Mouse (Mus musculus) ES-Bruce4 (cell line): ENCODE measurements at regions not wholly inside any gene's neighbourhood (a gene's known extent, or its start where the extent isn't known, plus 50 kb on each side); places are given as distances from the start of the nearest gene placed in this dataset.

ENCODE experiments used
- H3K27ac ChIP-seq: 2 replicates; pipeline ENCODE4 v1.5.1; 2012; ENCODE audit warnings: low read length, inconsistent platforms; ENCODE audit not compliant: insufficient read depth
- H3K27me3 ChIP-seq: 2 replicates; pipeline ENCODE4 v1.6.1; 2012; ENCODE audit warnings: mild to moderate bottlenecking, low read length, inconsistent platforms; ENCODE audit not compliant: control insufficient read depth, poor library complexity, insufficient read depth, severe bottlenecking
- H3K36me3 ChIP-seq: 2 replicates; pipeline ENCODE4 v1.6.1; 2012; ENCODE audit warnings: inconsistent platforms, mild to moderate bottlenecking, low read length, moderate library complexity; ENCODE audit not compliant: control insufficient read depth, poor library complexity, insufficient read depth, severe bottlenecking
- H3K4me1 ChIP-seq: one replicate; pipeline ENCODE4 v1.8.1; 2011; ENCODE audit warnings: low read length; ENCODE audit not compliant: control insufficient read depth, insufficient read depth
- H3K4me3 ChIP-seq: 2 replicates; pipeline ENCODE4 v1.5.1; 2011; ENCODE audit warnings: low read depth, mild to moderate bottlenecking, low read length
- H3K9ac ChIP-seq: 2 replicates; pipeline ENCODE4 v1.6.1; 2012; ENCODE audit warnings: low read depth, mild to moderate bottlenecking, inconsistent platforms; ENCODE audit not compliant: poor library complexity, severe bottlenecking
- H3K9me3 ChIP-seq: replicated peaks from 2 replicates; pipeline ENCODE4 v1.6.1; 2012; ENCODE audit warnings: mild to moderate bottlenecking, low read length, inconsistent platforms; ENCODE audit not compliant: control insufficient read depth, poor library complexity, insufficient read depth, severe bottlenecking
- CTCF ChIP-seq: IDR thresholded peaks from one replicate; pipeline ENCODE4 v1.8.1; 2011; ENCODE audit warnings: low read depth, low read length
- EP300 ChIP-seq: IDR thresholded peaks from 2 replicates; pipeline ENCODE4 v1.6.1; 2011; ENCODE audit warnings: low read depth, low read length; ENCODE audit not compliant: insufficient read depth
- POLR2A ChIP-seq: IDR thresholded peaks from one replicate; pipeline ENCODE4 v1.8.1; 2011; ENCODE audit warnings: low read length; ENCODE audit not compliant: insufficient read depth

GRCm38 (mm10) chr13:53756970-53757530, 284.2 kb upstream of the Msx2 start:
- Histone ChIP-seq H3K9ac (no peak overlapping the region), H3K9me3 (no peaks in the 10 kb centered on the region), H3K27me3 (no peaks in the 10 kb centered on the region), H3K4me1 (no peaks in the 10 kb centered on the region), H3K27ac (no peak overlapping the region), H3K4me3 (no peak overlapping the region), H3K36me3 (no peaks in the 10 kb centered on the region)
- TF ChIP-seq CTCF (no peak), POLR2A (no peak), EP300 (no peak)

DNA sequence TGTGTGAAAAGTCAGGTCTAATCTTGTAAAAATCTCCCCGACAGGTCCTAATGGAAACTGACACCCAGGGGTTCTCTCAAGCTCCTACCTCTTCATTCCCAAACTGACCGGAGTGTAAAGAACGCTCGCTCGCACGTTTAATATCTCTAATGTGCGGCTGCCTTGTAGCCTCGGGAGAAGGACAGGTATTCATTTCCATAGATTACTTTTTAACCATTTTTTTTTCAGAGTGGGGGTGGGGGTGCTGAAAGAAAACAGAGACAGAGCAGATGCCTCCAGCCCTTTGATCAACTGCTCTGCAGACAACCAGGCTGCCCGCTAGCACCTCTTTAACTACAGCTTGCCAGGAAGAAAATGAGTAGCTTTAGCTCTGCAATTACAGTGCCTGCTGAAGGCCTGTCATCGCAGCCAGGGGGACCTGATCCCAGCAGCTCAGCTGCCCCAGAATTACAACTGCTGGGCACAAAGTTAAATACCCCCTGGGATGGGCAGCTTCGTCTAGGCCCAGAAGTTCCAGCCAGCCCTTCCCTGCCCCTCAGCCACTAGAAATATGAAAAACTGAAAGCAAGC, 282.3 kb upstream of the Msx2 start:
- Histone ChIP-seq H3K9me3 (no peaks in the 10 kb centered on the region), H3K27me3 (no peaks in the 10 kb centered on the region), H3K36me3 (no peaks in the 10 kb centered on the region), H3K4me3 (no peak overlapping the region), H3K4me1 (no peaks in the 10 kb centered on the region), H3K9ac (no peak overlapping the region), H3K27ac (no peak overlapping the region)
- no peak for TF ChIP-seq EP300
- no peak for TF ChIP-seq POLR2A
- TF ChIP-seq CTCF, result no peak

DNA sequence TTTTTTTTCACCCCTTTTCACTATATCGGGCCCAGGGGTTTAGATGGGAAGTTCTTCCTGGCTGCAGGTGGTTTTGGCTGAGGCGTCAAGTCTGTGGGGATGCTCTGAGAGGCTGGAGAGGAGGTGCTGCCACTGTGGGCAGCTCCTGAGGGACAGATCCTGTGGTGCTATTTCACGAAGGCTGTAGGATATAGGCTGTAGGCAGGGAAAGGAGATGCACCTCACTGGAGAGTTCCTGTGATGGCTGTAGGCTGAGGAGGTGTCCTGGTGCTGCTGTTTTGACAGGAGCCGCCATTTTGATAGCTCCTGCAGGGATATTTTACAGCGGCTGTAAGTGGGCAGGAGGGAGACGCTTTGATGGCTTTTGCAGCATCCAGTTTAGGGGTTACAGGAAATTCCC, 280.2 kb upstream of the Msx2 start:
- H3K27ac ChIP-seq, result no peak overlapping the region
- H3K4me1 ChIP-seq, result no peaks in the 10 kb centered on the region
- H3K36me3 ChIP-seq, result no peaks in the 10 kb centered on the region
- no peaks in the 10 kb centered on the region for H3K27me3 ChIP-seq
- H3K9me3 ChIP-seq, result no peaks in the 10 kb centered on the region
- no peak overlapping the region for H3K4me3 ChIP-seq
- no peak overlapping the region for H3K9ac ChIP-seq
- TF ChIP-seq EP300 (no peak), POLR2A (no peak), CTCF (no peak)

- Histone ChIP-seq H3K9ac (no peak overlapping the region), H3K27ac (no peak overlapping the region), H3K4me3 (no peak overlapping the region), H3K4me1 (no peaks in the 10 kb centered on the region), H3K27me3 (no peaks in the 10 kb centered on the region), H3K36me3 (no peaks in the 10 kb centered on the region), H3K9me3 (no peaks in the 10 kb centered on the region)
- TF ChIP-seq POLR2A (no peak), EP300 (no peak), CTCF (no peak)
Measured at GRCm38 (mm10) chr13:53740981-53741380, 268.1 kb upstream of the Msx2 start.

DNA sequence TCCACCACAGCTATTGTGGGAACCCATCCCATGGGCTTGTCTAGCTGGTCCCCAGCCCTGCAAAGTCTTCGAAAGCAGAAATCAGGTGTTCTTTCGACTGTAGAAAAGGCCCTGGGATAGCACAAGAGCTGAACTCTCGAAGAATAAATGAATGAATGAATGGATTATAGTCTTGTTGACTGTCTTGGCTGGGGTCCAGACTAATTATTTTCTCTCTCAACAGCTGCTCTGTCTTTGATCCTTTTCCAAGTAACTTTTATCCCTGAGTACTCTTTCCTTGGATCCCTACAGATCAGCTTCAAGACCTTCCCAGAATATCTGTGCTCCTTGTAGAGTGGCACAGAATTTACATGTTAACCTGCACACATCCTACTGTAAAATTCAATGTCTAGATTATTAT, 266.3 kb upstream of the Msx2 start:
- H3K9ac ChIP-seq, result no peak overlapping the region
- TF ChIP-seq EP300 (no peak), CTCF (no peak), POLR2A (no peak)
- no peak overlapping the region for H3K4me3 ChIP-seq
- H3K27me3 ChIP-seq, result no peaks in the 10 kb centered on the region
- no peaks in the 10 kb centered on the region for H3K9me3 ChIP-seq
- no peaks in the 10 kb centered on the region for H3K4me1 ChIP-seq
- no peaks in the 10 kb centered on the region for H3K36me3 ChIP-seq
- H3K27ac ChIP-seq, result no peak overlapping the region

GRCm38 (mm10) chr13:53734944-53735343, 262.1 kb upstream of the Msx2 start:
- Histone ChIP-seq H3K4me1 (no peaks in the 10 kb centered on the region), H3K27ac (no peak overlapping the region), H3K4me3 (no peak overlapping the region), H3K9me3 (no peaks in the 10 kb centered on the region), H3K36me3 (no peaks in the 10 kb centered on the region), H3K9ac (no peak overlapping the region), H3K27me3 (no peaks in the 10 kb centered on the region)
- TF ChIP-seq EP300, result no peak
- no peak for TF ChIP-seq CTCF
- TF ChIP-seq POLR2A, result no peak
